Mouse (Mus musculus) liver, adult (tissue): Measurements from ENCODE around the gene Dbp.

Experiments
- GATA4 ChIP-seq: IDR thresholded peaks from 2 replicates; pipeline ENCODE4 v1.6.1; 2014; ENCODE audit warnings: mild to moderate bottlenecking, low read length; ENCODE audit not compliant: insufficient replicate concordance

The Dbp gene

DNA sequence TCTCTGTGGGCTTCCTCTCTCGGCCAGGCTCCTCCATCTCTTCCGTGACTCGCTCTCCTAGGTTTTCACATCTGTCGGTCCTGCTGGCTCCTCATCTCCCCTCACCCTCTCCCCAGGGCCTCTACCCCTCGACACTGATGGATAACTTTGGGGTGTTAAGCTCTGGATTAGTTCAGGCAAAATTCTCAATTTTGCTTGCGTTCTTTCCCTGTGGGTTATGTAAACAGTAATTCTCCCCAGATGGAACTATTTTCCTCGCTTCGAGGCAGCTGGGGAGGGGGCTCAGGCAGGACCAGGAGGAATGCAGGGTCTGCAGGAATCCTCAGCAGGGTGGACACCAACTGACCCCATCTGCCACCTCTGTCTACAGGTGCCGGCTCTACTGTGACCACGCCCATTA, 19.1 kb upstream of the Dbp start:
- TF ChIP-seq GATA4: no peak

DNA sequence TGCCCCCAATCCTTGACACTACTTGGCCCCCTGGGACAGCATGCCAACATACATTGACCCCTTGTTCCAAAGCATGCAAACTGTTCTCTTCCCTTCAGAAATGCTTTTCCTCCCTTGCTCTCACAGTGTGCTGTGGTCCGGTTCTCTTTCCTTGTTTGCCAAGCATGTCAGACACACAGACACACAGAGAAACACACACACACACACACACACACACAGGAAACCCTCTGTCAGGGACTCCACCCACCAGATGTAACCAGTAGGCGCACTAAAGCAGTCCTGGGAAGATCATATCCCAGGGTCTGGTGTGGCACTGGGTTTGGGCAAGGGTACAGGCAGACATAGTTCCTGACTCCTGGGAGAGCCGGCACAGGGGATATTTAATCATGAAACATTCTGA, 18.0 kb upstream of the Dbp start:
- TF ChIP-seq GATA4: no peak

DNA sequence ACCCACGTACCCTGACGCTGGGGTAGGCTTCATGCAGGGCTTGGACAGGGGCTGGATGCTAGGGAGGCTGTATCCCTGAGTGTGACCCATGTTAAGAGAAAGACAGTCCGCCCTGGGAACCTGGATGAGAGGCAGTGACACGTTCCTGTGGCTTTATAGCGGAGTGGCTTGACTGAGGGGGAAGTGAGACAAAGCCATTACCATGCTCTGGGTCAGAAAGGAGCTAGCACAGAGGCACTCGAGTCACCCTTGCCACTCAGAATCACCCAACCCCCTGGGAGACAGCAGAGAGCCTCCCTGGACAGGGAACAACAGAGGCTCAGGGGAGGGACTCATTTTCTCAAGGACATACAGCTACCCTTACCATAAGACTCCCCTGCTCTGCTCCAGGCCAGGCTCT, 15.8 kb upstream of the Dbp start:
- no peak for TF ChIP-seq GATA4

DNA sequence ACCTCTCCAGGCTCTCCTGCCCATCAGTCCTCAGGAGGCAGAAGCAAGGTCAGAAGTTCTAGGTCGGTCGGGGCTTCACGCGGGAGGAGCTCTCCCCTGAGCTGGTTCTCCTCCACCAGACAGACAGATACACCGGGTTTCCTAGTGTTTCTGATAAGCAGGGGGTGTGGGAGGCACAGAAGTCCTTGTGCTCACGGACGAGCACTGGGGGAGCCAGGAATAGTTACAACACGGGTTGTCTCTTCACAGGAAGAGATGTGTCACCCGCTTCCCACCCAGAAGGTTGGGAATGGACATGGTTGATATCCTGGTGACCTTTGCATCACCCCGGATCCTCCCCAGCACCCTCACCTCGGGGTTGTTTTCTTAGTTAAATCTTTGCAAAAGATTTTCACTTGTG, 15.1 kb upstream of the Dbp start:
- no peak for TF ChIP-seq GATA4

DNA sequence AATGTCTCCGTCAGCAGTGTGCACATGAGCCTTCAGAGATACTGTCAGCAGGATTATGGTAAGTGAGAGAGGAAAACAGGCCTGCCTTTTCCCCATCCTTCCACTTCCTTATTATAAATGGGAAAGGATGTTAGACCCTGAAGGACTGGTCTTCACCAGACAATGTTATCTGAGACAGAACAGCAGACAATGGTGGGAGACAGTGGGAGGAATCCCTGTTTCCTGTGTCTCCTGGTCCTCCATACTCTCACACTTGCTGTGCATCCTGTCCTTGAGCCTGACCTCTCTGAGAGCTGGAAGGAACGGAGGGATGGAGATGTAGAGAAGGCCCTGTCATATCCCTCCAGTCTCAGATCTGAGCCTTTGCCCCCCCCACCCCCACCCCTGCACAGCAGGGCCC, 12.5 kb upstream of the Dbp start:
- peak; percentile 78 for TF ChIP-seq GATA4

DNA sequence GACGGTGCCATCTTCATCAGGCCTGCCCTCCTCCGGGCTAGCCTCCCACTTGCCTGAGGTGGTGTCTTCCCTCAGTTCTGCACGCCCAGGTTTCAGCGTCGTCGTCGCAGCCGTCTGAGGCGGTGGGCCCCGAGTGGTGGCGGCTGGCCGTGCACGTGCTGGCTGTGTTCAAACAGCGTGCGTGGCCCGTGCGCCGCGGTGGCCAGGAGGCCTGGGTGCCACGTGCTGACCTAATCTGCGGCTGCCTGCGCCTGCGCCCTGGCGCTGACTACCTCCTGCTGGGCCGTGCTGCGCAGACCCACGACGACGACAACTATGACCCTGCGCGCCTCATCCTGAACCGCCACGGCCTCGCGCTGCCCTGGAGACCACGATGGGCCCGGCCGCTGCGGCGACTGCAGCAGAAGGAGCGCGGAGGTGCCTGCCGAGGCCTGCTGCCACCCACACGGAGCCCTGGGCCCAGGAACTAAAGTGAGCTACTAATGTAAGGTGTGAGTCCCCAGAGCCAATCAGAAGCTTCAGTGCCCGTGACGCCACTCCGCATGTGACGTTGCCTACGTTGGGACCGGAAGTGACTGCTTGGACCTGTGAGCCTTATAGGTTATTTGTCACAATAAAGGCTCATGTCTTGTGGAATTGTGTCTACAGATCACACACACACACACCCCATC, 10.8 kb upstream of the Dbp start, which contains the start of gene Sec1:
Gene Sec1, minus strand, starts transcription at position 482 of the 671 bp plus-strand sequence.
- no peak for TF ChIP-seq GATA4

DNA sequence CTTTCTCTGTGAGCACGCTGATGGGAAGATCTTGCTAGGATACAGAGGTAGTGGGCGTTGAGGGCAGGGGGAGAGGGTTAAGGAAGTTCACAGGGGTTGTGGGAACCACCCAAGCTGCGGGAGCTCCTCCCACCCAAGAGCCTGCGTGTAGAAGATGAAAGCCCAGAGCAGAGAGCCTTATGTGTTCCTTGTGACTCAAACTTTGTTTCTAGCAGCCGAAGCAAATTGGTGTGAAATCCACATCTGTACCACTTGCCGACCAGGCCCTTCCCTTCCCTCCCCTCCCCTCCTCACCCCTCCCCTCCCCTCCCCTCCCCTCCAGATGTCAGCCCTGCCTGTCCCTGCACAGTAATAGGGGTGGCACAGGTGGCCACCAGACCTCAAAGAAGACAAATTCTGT, 9.8 kb upstream of the Dbp start:
- TF ChIP-seq GATA4: no peak

DNA sequence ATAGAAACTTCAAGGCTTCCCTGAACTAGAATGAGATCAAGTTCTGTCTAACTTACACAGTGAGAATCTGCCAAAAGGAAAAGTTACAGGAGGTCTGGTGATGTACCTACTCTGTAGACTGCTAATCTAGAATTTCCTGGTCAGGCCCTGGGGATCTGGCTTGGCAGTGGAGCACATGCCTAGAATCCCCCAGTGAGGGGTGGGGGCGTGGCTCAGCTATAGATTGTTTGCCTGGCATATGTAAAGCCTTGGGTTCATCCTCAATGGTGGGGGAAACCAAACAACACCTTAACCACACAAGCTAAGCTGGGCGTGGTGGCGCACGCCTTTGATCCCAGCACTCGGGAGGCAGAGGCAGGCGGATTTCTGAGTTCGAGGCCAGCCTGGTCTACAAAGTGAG, 7.0 kb upstream of the Dbp start:
- no peak for TF ChIP-seq GATA4

DNA sequence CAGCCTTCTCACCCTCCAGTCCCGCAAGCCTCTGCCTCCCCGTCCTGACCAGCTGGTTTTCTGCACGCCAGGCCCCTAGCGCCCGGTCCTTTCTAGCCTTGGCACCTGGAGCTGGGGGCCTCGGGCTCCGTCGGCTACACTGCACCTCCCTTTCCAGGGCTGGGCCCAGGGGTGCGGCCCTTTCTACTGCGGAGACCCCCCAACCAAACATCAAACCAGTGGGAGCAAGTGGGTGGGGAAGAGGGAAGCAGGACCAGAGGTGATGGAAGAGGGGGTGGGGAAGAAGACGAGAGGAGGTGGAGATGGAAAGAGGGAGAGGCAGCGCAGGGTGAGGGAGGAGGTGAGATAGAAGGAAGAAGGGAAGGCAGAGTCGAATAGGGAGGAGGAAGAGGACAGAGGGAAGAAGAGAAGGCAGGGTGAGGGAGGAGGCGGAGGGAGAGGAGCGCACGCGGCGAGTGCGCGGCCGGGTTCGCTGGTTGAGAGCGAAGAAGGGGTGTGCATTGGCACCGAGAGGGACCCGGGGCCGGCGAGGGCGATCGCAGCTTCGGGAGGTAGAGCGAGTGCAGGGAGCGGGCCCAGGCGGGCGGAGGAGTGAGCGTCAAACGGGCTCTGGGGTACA, 5.3 kb upstream of the Dbp start, which contains the start of gene Car11:
Gene Car11, plus strand, starts transcription at position 321 of the 619 bp plus-strand sequence.
- TF ChIP-seq GATA4: no peak

DNA sequence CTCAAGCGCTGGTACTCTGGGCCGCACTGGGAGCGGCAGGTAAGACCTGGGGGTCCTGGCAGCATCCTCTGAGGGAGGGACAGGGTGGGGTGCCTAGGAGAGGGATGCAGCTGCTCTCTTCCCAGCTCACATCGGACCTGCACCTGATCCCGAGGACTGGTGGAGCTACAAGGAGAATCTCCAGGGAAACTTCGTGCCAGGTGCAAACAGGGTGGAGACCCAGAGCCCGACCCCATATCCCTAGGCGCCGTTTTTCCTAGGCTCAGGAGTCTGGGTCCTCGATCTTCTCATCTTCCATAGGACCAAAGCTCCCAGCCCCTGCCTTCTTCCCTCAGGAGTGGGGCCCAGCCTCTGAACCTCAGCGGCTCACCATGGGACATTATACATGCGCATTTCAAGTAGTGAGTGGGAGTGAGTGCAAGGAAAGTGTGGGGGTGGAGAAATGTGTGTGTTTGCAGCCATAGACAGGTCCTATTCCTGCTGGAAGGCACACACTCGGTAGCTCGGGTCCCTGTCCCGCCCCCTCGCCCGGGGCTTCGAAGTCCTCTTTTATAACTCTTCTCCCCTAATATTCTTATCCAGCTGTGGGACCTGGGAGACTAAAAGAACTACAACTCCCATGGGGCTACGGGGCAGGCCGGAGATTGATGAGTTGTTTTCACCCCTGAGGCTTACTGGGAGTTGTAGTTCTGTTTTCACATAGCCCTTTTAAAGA, 4.4 kb upstream of the Dbp start:
- no peak for TF ChIP-seq GATA4

DNA sequence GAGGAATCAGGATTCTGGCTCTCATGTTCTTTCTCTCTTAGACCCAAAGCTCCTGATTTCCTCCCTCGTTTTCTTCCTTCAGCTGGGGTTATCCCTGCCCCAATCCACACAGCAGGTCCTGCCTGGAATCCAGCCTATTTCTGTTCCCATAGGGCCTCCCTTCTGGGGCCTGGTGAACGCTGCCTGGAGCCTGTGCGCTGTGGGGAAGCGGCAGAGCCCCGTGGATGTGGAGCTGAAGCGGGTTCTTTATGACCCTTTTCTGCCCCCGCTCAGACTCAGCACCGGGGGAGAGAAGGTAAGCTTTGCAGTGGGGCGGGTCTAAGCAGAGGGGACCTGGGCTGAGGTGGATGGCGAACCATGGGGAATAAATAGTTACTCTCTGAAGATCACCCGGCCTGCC, 3.8 kb upstream of the Dbp start:
- TF ChIP-seq GATA4: no peak

DNA sequence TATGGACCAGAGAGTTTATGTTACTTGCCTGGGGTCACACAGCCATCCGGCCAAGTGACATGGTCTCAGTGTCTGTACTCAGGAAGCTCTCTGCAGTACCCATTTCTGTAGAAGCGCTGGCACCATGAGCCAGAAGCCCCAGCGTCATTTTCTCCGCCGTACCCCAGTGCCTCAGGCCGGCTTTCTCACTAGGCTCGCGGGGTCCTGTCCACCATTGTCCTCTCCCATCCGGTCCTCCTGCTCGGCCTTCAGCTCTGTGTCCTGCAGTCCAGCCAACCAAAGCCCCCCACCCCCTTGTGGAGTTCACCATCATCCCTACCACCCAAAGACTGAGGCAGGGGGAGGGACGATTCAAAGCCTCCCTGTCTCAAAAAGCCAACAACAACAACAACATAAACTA, 3.3 kb upstream of the Dbp start:
- no peak for TF ChIP-seq GATA4

DNA sequence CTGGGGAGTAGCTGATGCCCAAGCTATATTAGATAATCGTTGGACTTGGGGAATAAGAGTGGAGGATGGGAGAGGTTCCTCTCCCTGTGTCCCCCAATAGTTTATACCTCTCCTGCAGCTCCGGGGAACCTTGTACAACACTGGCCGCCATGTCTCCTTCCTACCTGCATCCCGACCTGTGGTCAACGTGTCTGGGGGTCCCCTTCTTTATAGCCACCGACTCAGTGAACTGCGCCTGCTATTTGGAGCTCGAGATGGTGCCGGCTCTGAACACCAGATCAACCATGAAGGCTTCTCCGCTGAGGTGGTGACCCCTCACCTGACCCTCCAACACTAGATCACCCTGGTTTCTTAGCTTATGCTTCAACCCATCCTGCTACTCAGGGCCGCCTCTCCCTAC, 2.6 kb upstream of the Dbp start:
- TF ChIP-seq GATA4: no peak

DNA sequence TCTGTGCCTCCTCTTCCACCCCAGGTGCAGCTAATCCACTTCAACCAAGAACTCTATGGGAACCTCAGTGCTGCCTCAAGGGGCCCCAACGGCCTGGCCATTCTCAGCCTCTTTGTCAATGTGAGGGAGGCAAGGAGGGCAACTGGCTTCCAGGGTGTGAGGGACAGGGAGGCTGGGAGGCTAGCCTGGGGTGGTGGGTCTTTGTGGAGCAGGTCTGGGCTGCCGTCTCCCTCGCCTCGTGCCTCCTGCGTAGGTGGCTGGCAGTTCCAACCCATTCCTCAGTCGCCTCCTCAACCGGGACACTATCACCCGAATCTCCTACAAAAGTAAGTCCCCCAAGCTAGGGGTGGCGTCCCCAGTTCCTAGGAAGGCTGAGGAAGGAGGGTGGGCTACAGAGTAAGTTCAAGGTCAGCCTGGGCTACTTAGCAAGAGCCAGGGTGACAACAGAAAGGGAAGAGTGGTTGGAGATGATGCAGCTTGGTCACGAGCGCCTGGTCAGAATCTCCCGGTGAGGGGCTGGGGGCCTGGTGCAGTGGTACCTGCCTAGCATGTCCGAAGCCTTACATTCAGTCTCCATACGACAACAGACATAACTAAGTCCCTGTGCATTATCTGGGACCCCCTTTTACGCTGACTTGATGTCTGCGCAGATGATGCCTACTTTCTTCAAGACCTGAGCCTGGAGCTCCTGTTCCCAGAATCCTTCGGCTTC, 1.9 kb upstream of the Dbp start:
- TF ChIP-seq GATA4: no peak

DNA sequence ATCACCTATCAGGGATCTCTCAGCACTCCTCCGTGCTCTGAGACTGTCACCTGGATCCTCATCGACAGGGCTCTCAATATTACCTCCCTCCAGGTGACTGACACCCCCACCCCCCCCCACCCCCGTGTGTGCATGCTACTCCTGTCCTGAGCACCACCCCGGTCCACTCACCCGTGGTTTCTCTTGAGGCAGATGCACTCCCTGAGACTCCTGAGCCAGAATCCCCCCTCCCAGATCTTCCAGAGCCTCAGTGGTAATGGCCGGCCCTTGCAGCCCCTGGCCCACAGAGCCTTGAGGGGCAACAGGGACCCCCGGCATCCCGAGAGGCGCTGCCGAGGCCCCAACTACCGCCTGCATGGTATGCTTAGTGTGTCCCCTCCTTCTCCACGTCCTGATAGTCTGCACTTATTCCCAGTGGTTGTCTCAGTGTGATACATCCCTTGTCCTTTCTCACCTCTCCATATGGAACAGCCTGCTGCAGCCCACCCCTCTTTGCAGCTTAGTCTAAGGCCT, 1.3 kb upstream of the Dbp start:
- no peak for TF ChIP-seq GATA4
